Mouse (Mus musculus): ENCODE data around the gene Trim10.

Trim10 gene

GRCm38 (mm10) chr17:36844725-36845124 is 24.6 kb upstream of the Trim10 start:
- ChIA-PET CTCF (interaction anchor here in 3 of 4 experiments (1.0 to 2.7 kb wide), 7 partner anchors 12 to 359 kb away, joined by 3 to 12 read pairs (median 5); no protein-coding TSS in a partner anchor), POLR2A (interaction anchor here in 3 of 4 experiments (0.6 to 4.3 kb wide), 29 partner anchors 8 to 352 kb away, joined by 3 to 35 read pairs (median 6); partner anchors contain the start of genes Trim26 (in 3 of the 3), Trim10 (in 2 of the 3), Trim15 (in 2 of the 3) and Gabbr1 (in 1 of the 3))

- ChIA-PET CTCF (interaction anchor here in 3 of 4 experiments (0.5 to 0.9 kb wide), 3 partner anchors 25 to 94 kb away, joined by 3 to 9 read pairs (median 7); partner anchors contain the start of gene Rnf39 (in 1 of the 3)), POLR2A (interaction anchor here in 2 of 4 experiments (0.6 to 3.6 kb wide), 10 partner anchors 11 to 1496 kb away, joined by 3 to 24 read pairs (median 4); partner anchors contain the start of genes Trim26 (in 2 of the 2) and Trim15 (in 1 of the 2))
These were observed 20.5 kb upstream of the Trim10 start for GRCm38 (mm10) chr17:36848911-36849310.

DNA sequence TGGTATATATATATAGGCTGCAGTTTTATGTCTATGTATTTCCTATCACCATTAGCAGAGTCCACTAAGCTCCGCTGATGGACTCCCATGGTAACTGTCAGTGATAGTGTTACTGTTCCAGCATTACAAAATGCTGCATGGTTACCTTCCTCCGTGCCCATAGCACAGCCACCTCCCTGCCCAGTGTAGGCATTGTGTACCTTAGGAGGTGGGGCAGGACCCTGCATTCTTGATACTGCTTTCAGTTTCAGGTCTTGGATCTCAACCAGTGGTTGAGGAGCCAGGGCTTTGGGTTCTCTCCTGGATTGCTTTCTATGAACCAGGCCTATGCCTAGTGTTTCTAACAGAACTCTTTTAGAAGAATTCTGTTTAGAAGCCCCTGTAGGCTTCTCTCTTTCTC is 19.4 kb upstream of the Trim10 start:
- ChIA-PET CTCF (interaction anchor here in 3 of 4 experiments (0.5 to 0.8 kb wide), 4 partner anchors 13 to 789 kb away, joined by 3 read pairs; partner anchors contain the start of gene Trim26 (in 1 of the 3)), POLR2A (interaction anchor here (0.7 to 3.6 kb wide), 7 partner anchors 10 to 285 kb away, joined by 3 to 24 read pairs (median 6); partner anchors contain the start of genes Trim26 (in 3 of the 4) and Trim15 (in 1 of the 4))

DNA sequence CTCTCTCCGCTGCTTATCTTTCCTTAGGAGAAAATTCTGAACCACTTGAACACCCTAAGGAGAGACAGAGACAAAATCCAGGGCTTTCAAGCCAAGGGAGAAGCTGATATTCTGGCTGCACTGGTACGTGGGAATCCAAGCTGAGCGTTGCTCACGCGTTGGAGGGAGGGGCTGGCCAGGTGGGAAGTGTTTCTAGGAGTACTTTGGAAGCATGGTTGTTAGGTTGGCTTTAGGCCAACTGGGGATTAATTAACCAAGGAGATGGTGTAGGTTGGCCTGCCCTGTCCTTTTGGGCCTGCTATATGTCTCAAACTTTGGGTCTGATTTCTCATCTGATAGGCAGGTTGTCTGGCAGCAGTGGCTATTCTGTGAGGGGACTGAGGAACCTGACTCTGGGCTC is 18.2 kb upstream of the Trim10 start:
- ChIA-PET POLR2A (interaction anchor here in 3 of 4 experiments (0.6 to 3.6 kb wide), 8 partner anchors 9 to 69 kb away, joined by 3 to 24 read pairs (median 8); partner anchors contain the start of gene Trim26 (in 3 of the 3)), CTCF (interaction anchor here in 1 of 4 experiments (0.9 kb wide), 1 partner anchor 25 kb away, joined by 4 read pairs; no protein-coding TSS in a partner anchor)

DNA sequence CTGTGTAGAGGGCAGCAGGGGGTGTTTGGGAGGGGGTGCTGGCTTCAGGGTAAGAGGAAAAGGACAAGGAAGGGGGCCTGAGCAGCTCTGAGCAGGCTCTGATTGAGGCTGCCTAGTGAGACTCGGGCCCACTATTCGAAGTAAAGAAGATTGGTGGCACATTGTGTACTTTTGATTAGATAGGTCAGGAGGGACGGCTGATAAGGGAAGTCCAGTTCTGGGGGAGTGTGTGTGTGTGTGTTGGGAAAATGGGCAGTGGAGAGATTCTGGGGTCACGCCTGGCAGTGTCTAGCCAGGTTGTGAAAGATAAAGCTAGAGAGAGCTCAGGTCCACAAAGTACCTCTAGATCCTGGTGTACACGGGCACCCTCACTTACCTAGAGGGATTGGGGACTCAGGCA is 17.7 kb upstream of the Trim10 start:
- CTCF ChIA-PET = interaction anchor here in 1 of 4 experiments (1.1 kb wide), 1 partner anchor 28 kb away, joined by 4 read pairs; no protein-coding TSS in a partner anchor
- POLR2A ChIA-PET = interaction anchor here in 3 of 4 experiments (0.6 to 3.6 kb wide), 12 partner anchors 7 to 69 kb away, joined by 3 to 24 read pairs (median 8); partner anchors contain the start of gene Trim26 (in 3 of the 3)

GRCm38 (mm10) chr17:36855484-36855883 is 13.9 kb upstream of the Trim10 start:
- POLR2A ChIA-PET = interaction anchor here in 3 of 4 experiments (0.6 to 3.0 kb wide), 6 partner anchors 10 to 228 kb away, joined by 3 to 15 read pairs (median 5); partner anchors contain the start of genes Trim26 (in 2 of the 3), Trim10 (in 1 of the 3) and Trim15 (in 1 of the 3)
- CTCF ChIA-PET = no interaction called here

DNA sequence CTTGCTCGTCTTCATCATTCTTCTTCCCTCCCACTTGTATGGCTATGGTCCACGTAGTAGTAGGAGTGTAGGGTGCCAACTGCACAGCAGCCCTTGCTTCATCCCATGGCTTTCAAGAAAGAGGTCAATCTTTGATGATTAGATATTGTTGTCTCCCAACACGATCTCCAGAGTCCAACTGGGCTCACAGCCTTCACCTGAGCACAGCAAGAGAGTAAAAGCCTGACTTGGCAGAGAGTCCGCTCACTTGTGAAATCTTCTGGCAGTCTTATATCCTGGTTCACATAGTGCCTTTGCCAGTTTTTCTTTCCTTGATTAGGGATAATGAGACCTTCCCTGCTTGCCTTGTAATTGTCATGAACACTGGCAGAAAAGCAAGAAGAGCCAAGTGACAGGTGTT is 13.1 kb upstream of the Trim10 start:
- POLR2A ChIA-PET = interaction anchor here in 1 of 4 experiments (3.0 kb wide), 1 partner anchor 20 kb away, joined by 15 read pairs; the partner anchor contains the start of gene Trim26
- CTCF ChIA-PET = no interaction called here

- ChIA-PET CTCF (no interaction called here), POLR2A (no interaction called here)
These were observed 11.2 kb upstream of the Trim10 start for GRCm38 (mm10) chr17:36858181-36858580.

- CTCF ChIA-PET = interaction anchor here in 1 of 4 experiments (1.5 to 1.7 kb wide), 2 partner anchors 38 to 53 kb away, joined by 4 read pairs; no protein-coding TSS in a partner anchor
These were observed 7.7 kb upstream of the Trim10 start for GRCm38 (mm10) chr17:36861680-36862079.

GRCm38 (mm10) chr17:36866719-36867527 is 2.5 kb upstream of the Trim10 start, which contains the start of gene Trim15:
Gene Trim15, minus strand, starts transcription at chr17:36867210.
- POLR2A ChIA-PET = interaction anchor here in 3 of 4 experiments (0.5 to 3.8 kb wide), 20 partner anchors 12 to 589 kb away, joined by 3 to 14 read pairs (median 4); partner anchors contain the start of gene Trim26 (in 2 of the 3)
- CTCF ChIA-PET = interaction anchor here (0.5 to 2.1 kb wide), 9 partner anchors 15 to 806 kb away, joined by 3 to 9 read pairs (median 3); partner anchors contain the start of gene Trim26 (in 1 of the 4)

More at GRCm38 (mm10) chr17:36861680-36862079, 7.7 kb upstream of the Trim10 start:
- POLR2A ChIA-PET = interaction anchor here (0.6 to 3.1 kb wide), 11 partner anchors 8 to 349 kb away, joined by 3 to 15 read pairs (median 4); partner anchors contain the start of genes Trim26 (in 2 of the 4) and Trim10 (in 1 of the 4)

GRCm38 (mm10) chr17:36868836-36869235 is 538 bp upstream of the Trim10 start:
- CTCF ChIA-PET = interaction anchor here in 3 of 4 experiments (0.8 to 1.2 kb wide), 3 partner anchors 18 to 45 kb away, joined by 3 to 4 read pairs (median 3); no protein-coding TSS in a partner anchor

DNA sequence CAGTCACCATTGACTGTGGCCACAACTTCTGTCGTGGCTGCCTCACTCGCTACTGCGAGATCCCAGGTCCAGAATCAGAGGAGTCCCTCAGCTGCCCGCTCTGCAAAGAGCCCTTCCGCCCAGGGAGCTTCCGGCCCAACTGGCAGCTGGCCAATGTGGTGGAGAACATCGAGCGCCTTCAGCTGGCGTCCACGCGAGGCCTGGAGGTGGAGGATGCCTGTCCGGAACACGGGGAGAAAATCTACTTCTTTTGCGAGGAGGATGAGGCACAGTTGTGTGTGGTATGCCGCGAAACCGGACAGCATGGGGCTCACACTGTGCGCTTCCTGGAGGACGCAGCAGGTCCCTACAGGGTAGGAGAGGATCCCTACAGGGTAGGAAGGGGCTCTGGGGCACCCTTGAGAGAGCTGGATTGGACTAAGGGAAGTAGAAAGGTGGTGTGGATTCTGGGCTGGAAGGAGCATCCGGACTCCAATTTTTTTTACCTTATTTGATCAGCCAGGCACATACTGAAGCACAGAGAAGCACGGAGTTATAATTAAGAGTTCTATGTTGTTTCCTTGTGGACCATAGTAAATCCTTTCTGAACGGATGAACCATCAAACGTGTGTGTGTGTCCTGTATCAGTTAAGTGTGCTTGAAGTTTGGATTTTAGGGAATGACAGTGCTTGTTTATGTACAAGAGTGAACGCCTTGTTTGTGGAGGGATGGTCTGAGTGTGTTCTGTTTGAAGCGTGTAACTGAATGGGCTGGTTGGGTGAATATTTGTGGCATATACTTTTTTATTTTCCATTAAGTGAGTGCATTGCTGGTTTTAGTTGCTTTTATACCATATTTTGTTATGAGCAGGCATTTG is 809 bp downstream of the Trim10 start:
- POLR2A ChIA-PET = interaction anchor here in 3 of 4 experiments (0.6 to 2.5 kb wide), 11 partner anchors 9 to 665 kb away, joined by 3 to 8 read pairs (median 4); partner anchors contain the start of gene Trim26 (in 2 of the 3)
- CTCF ChIA-PET = interaction anchor here in 3 of 4 experiments (0.6 to 1.2 kb wide), 5 partner anchors 23 to 46 kb away, joined by 3 to 7 read pairs (median 4); partner anchors contain the start of gene Trim26 (in 1 of the 3)

More at GRCm38 (mm10) chr17:36868836-36869235, 538 bp upstream of the Trim10 start:
- POLR2A ChIA-PET = interaction anchor here (0.6 to 2.3 kb wide), 11 partner anchors 8 to 177 kb away, joined by 3 to 8 read pairs (median 4); partner anchors contain the start of genes Trim26 (in 2 of the 4) and Gabbr1 (in 1 of the 4)

DNA sequence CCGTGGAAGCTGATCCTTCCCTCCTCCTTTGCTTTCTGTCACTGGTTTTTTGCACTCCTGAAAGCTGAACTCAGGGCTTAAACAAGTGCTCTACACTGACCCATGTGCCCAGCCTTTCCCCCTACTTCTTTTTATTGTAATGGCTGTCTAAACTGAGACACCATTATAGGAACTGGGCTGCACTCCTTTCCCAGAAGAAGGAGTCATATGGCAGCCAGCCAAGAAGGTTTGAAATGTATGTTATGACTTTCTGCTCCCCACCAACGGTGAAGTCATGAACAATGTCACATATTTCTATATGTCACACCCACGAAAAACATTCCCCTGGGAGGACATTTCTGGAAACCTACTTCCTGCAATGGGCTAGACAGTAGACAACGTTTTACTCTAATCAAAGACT is 5.3 kb downstream of the Trim10 start:
- POLR2A ChIA-PET = interaction anchor here in 1 of 4 experiments (0.7 kb wide), 1 partner anchor 49 kb away, joined by 3 read pairs; no protein-coding TSS in a partner anchor
- CTCF ChIA-PET = interaction anchor here in 2 of 4 experiments (0.5 kb wide), 2 partner anchors 18 to 271 kb away, joined by 3 to 6 read pairs; no protein-coding TSS in a partner anchor

GRCm38 (mm10) chr17:36883350-36883749 is 14.0 kb downstream of the Trim10 start:
- ChIA-PET CTCF (interaction anchor here in 3 of 4 experiments (0.6 to 1.5 kb wide), 5 partner anchors 9 to 200 kb away, joined by 3 to 7 read pairs (median 3); no protein-coding TSS in a partner anchor), POLR2A (interaction anchor here in 1 of 4 experiments (0.9 to 1.1 kb wide), 4 partner anchors 12 to 47 kb away, joined by 3 to 4 read pairs (median 3); partner anchors contain the start of gene Trim26)

GRCm38 (mm10) chr17:36885132-36885790 is 15.9 kb downstream of the Trim10 start:
- ChIA-PET POLR2A (no interaction called here), CTCF (interaction anchor here in 1 of 4 experiments (0.7 kb wide), 1 partner anchor 66 kb away, joined by 3 read pairs; no protein-coding TSS in a partner anchor)
